Mouse (Mus musculus) erythroblast, embryonic 14.5 days (primary cell): ENCODE measurements around the gene Chst14. TPM values are rescaled to one million over a fixed set of nuclear protein-coding genes. Genes with fewer than 3 reads are reported as not detected.

Source experiments
- H3K27me3 ChIP-seq: 2 replicates; pipeline ENCODE4 v1.6.1; 2012; ENCODE audit warnings: inconsistent platforms; ENCODE audit not compliant: control insufficient read depth
- H3K36me3 ChIP-seq: 2 replicates; pipeline ENCODE4 v1.6.1; 2012; ENCODE audit warnings: mild to moderate bottlenecking, inconsistent platforms; ENCODE audit not compliant: control insufficient read depth
- H3K4me1 ChIP-seq: 2 replicates; pipeline ENCODE4 v1.6.1; 2012; ENCODE audit warnings: inconsistent platforms; ENCODE audit not compliant: control insufficient read depth
- H3K4me3 ChIP-seq: replicated peaks from 2 replicates; pipeline ENCODE3; 2012; ENCODE audit warnings: moderate library complexity, mild to moderate bottlenecking, inconsistent platforms
- H3K9me3 ChIP-seq: 2 replicates; pipeline ENCODE4 v1.6.1; 2012; ENCODE audit warnings: low read length, inconsistent platforms, mixed read lengths; ENCODE audit not compliant: control insufficient read depth
- GATA1 ChIP-seq: IDR thresholded peaks from 2 replicates; pipeline ENCODE4 v1.6.1; 2012; ENCODE audit warnings: low read length, inconsistent platforms, mixed read lengths
- TAL1 ChIP-seq: IDR thresholded peaks from 3 replicates; pipeline ENCODE4 v1.6.1; 2012; ENCODE audit warnings: low read length, inconsistent platforms, mixed read lengths
- polyA plus RNA-seq: library from polyadenylated mRNA; stranded (reverse); fragments of >175 nt; gene quantifications from 2 replicates; pipeline ENCODE4 v1.2.3, GENCODE M21; 2012

The Chst14 gene
- 0.14 and 0.15 TPM in 2 replicates for polyA plus RNA-seq

GRCm38 (mm10) chr2:118926361-118926997, at the start of gene Chst14:
Chst14 (plus strand) TSS chr2:118926496.
- Histone ChIP-seq H3K9me3 (no peaks in the 10 kb centered on the region), H3K4me1 (peaks cover 30% of the 10 kb centered on the region), H3K4me3 (peak within 1 kb of the TSS; percentile 88), H3K36me3 (peaks cover 40% of the 10 kb centered on the region), H3K27me3 (no peaks in the 10 kb centered on the region)
- TF ChIP-seq TAL1 (no peak), GATA1 (no peak)

- Histone ChIP-seq H3K4me3 (no peak overlapping the region), H3K27me3 (no peaks in the 10 kb centered on the region), H3K36me3 (peaks cover 16% of the 10 kb centered on the region), H3K4me1 (peaks cover 33% of the 10 kb centered on the region), H3K9me3 (no peaks in the 10 kb centered on the region)
- TF ChIP-seq TAL1 (no peak), GATA1 (no peak)
These were observed 45.3 kb upstream of the Chst14 start for GRCm38 (mm10) chr2:118881019-118881418.

DNA sequence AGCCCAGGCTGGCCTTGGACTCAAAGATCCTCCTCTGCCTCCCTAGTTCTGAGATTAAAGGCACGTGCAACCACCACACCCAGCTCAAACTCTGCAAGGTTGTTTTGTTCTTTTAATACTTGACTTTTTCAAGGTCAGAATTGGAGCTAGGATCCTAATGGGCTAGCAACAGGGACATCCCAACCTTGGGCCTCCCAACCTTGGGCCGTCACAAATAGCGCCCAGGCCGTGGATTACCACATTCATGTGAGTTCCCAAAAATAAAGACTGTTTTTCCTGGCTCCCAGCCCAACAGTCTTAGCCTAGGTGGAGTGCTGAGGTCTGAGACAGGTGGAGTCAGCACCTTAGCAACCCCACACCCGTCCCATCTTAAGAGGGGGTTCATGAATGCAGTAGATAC, 44.3 kb upstream of the Chst14 start:
- TF ChIP-seq TAL1 (no peak), GATA1 (no peak)
- Histone ChIP-seq H3K36me3 (peaks cover 10% of the 10 kb centered on the region), H3K4me1 (peaks cover 42% of the 10 kb centered on the region), H3K4me3 (no peak overlapping the region), H3K9me3 (no peaks in the 10 kb centered on the region), H3K27me3 (no peaks in the 10 kb centered on the region)

GRCm38 (mm10) chr2:118882840-118883679, 43.2 kb upstream of the Chst14 start:
- Histone ChIP-seq H3K27me3 (no peaks in the 10 kb centered on the region), H3K9me3 (no peaks in the 10 kb centered on the region), H3K36me3 (peaks cover under 1% of the 10 kb centered on the region; the same call in 1 of the 2 replicates), H3K4me3 (peak overlapping the region; percentile 63), H3K4me1 (peaks cover 51% of the 10 kb centered on the region)
- TF ChIP-seq GATA1 (no peak), TAL1 (no peak)

GRCm38 (mm10) chr2:118887440-118887839, 38.9 kb upstream of the Chst14 start:
- no peaks in the 10 kb centered on the region; the same call in 1 of the 2 replicates for H3K36me3 ChIP-seq
- peak overlapping the region; percentile 65 for H3K4me3 ChIP-seq
- peaks cover 69% of the 10 kb centered on the region for H3K4me1 ChIP-seq
- H3K9me3 ChIP-seq, result no peaks in the 10 kb centered on the region
- H3K27me3 ChIP-seq, result peaks cover 8% of the 10 kb centered on the region
- TF ChIP-seq TAL1, result no peak
- no peak for TF ChIP-seq GATA1

DNA sequence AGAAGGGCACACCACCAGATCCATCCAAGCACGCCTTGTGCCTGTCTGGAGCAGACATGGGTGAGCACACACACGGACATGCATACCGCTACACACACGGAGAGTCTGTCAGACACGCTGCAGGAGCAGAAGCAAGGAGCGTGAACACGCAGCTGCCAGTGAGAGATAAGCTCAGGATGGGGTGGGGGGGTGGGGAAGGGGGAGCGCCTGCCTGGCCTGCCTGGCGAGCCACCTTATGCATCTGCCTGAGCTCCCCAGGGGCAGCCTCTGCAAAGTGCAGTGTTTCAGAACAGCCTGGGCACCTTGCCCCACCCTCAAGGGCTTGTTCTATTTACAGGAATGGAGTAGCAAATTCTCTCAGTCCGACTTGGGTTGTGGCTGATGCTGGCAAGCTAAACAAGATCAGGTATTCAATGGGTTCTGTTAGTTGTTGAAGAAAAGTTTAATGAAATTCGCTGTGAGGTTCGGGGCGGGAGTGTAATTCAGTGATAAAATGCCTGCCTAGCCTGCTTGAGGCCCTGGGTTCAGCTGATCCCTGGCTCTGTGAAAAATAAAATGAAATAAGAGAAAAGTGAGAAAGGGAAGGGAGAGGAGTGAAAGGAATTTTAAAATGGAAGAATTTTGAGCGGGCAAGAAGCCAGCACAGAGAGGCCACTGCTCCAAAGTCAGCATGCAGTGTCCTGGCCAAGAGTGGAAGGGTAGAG, 38.3 kb upstream of the Chst14 start:
- Histone ChIP-seq H3K4me1 (peaks cover 65% of the 10 kb centered on the region), H3K4me3 (peak overlapping the region; percentile 65), H3K36me3 (no peaks in the 10 kb centered on the region; the same call in 1 of the 2 replicates), H3K9me3 (no peaks in the 10 kb centered on the region), H3K27me3 (peaks cover 14% of the 10 kb centered on the region)
- peak; percentile 74 for TF ChIP-seq TAL1
- no peak for TF ChIP-seq GATA1

- Histone ChIP-seq H3K36me3 (no peaks in the 10 kb centered on the region; the same call in 1 of the 2 replicates), H3K4me3 (no peak overlapping the region), H3K27me3 (peaks cover 45% of the 10 kb centered on the region), H3K9me3 (peaks cover under 1% of the 10 kb centered on the region; the same call in 1 of the 2 replicates), H3K4me1 (peaks cover 46% of the 10 kb centered on the region)
- TF ChIP-seq GATA1, result no peak
- no peak for TF ChIP-seq TAL1
These were observed 35.1 kb upstream of the Chst14 start for GRCm38 (mm10) chr2:118891173-118891572.

DNA sequence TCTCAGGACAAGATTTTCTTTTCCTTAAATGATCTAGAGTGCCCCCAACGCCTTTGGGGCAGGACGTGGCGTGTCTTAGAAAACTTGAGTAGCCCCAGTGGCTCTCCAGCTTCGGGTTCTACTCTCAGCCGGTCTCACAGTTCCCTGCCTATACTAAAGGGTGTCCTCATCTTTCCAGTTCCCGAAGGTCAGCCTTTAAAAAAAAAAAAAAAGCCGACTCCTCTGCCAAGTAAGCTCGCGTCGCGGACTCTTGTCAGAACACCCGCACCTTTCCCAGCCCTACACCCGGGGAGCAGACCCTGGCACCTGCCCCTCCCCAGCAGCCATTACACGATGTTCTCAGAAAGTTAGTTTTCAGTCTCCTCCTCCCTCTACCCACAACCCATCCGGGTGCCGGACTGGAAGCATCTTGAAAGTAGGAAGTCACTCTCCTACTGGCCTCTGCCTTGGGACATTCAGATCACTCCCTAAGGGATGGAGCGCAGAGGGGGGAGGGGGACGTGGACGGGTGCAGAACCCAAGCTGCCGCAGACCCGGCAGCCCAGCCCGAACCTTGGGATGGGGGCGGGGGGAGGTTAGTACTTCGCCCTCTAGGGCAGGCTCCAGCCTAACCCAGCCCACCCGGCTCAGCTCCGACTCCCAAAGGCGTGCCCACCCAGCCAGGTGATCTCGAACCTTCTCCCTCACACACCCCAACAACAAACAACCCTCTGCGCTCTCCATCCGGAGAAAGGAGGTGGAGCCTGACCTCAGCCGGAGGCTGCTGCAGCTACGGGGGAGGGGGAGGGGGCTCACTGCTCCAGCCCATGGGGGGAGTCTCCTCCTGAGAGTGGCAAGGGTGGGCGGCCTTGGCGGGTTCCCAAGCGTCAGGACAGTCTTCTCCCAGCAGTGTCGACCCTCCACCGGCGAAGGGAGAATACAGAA, 30.0 kb upstream of the Chst14 start:
- Histone ChIP-seq H3K4me3 (peak overlapping the region; percentile 21), H3K9me3 (peaks cover 35% of the 10 kb centered on the region), H3K36me3 (no peaks in the 10 kb centered on the region), H3K27me3 (peaks cover 94% of the 10 kb centered on the region), H3K4me1 (peaks cover 46% of the 10 kb centered on the region)
- no peak for TF ChIP-seq GATA1

DNA sequence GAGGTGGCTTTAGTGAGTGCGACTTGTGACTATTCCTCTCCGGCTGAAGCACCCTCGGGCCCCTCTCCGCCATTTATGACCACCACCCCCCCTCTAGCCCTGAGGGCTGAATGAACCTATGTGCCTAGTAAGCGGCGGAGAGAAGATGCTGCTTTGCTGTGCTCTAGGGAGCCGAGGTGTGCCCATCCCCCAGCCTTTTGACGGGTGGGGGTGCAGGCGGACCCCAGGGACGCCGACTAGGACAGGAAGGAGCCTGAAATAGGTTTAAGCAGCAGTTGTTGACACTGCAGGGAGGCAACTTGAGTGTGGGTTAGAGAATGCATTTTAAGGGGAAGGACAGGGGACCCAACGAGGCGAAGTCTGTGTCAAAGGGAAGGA, 29.4 kb upstream of the Chst14 start:
- Histone ChIP-seq H3K36me3 (no peaks in the 10 kb centered on the region), H3K4me1 (peaks cover 45% of the 10 kb centered on the region), H3K4me3 (no peak overlapping the region), H3K27me3 (peaks cover 91% of the 10 kb centered on the region), H3K9me3 (peaks cover 35% of the 10 kb centered on the region)
- TF ChIP-seq GATA1 (no peak), TAL1 (no peak)
